ENCODE assay signal across 26 mouse cellular contexts in genomic region chr3:96001560-96001959, GRCm38 (mm10). TPM values are rescaled to one million over a fixed set of nuclear protein-coding genes. Genes with fewer than 3 reads are reported as not detected.
DNase-seq lines count a peak whose midpoint lies in the region; ATAC-seq and TF ChIP-seq lines count a peak whose summit lies in the region.
"Had no signal": no experiment of that assay in that cellular context is flagged by ENCODE, and none has a peak within 500 bp of the region (broad histone marks: within the 10 kb centered on the region; RNA-seq: fewer than 3 reads in every experiment).

No protein-coding gene starts in this region.

- no peaks in the 10 kb centered on the region for H3K36me3 ChIP-seq in heart, embryonic 13.5 days
- peaks cover 28% of the 10 kb centered on the region for H3K36me3 ChIP-seq in megakaryocyte, embryonic 14.5 days (replicated peaks; ENCODE audit: low read length)
- H3K36me3 ChIP-seq in hindbrain, embryonic 16.5 days (ENCODE audit: control insufficient read depth, insufficient read depth, low read length) = no peaks in the 10 kb centered on the region
- H3K36me3 ChIP-seq: hindbrain, embryonic 12.5 days; liver, embryonic 15.5 days; lung, embryonic 15.5 days; midbrain, embryonic 12.5 days had no signal

- H3K27ac ChIP-seq in heart, embryonic 13.5 days (replicated peaks) = peak overlapping the region; percentile 45; the same call in 1 of the 2 replicates
- peak overlapping the region; percentile 75 for H3K27ac ChIP-seq in cortical plate, adult 2 months (ENCODE audit: insufficient read depth, low read length)
- no peak overlapping the region for H3K27ac ChIP-seq in hindbrain, embryonic 16.5 days (ENCODE audit: low read depth, low read length)
- H3K27ac ChIP-seq: embryonic facial prominence, embryonic 10.5 days; forebrain, embryonic 10.5 days; hindbrain, embryonic 12.5 days; limb, embryonic 10.5 days; liver, embryonic 15.5 days; lung, embryonic 15.5 days; midbrain, embryonic 12.5 days; neural tube, embryonic 12.5 days had no signal

- 91% methylated on average over 1 of the region's 1 CpGs for WGBS in heart, embryonic 13.5 days
- WGBS in hindbrain, embryonic 16.5 days = 100% methylated on average over 1 of the region's 1 CpGs

- no peak overlapping the region for H3K9ac ChIP-seq in heart, embryonic 13.5 days
- H3K9ac ChIP-seq in hindbrain, embryonic 16.5 days (ENCODE audit: low read depth, low read length) = no peak overlapping the region
- H3K9ac ChIP-seq: hindbrain, embryonic 12.5 days; liver, embryonic 15.5 days; lung, embryonic 15.5 days; midbrain, embryonic 12.5 days; neural tube, embryonic 12.5 days had no signal

- no peak overlapping the region for H3K4me3 ChIP-seq in heart, embryonic 13.5 days
- H3K4me3 ChIP-seq in megakaryocyte, embryonic 14.5 days (replicated peaks) = peak overlapping the region; percentile 84
- no peak overlapping the region for H3K4me3 ChIP-seq in cortical plate, adult 2 months (ENCODE audit: insufficient read depth, low read length)
- no peak overlapping the region for H3K4me3 ChIP-seq in hindbrain, embryonic 16.5 days (ENCODE audit: low read length)
- H3K4me3 ChIP-seq: embryonic facial prominence, embryonic 10.5 days; forebrain, embryonic 10.5 days; hindbrain, embryonic 12.5 days; limb, embryonic 10.5 days; liver, embryonic 15.5 days; lung, embryonic 15.5 days; midbrain, embryonic 12.5 days; neural tube, embryonic 12.5 days had no signal

- H3K9me3 ChIP-seq in heart, embryonic 13.5 days = no peaks in the 10 kb centered on the region
- no peaks in the 10 kb centered on the region for H3K9me3 ChIP-seq in megakaryocyte, embryonic 14.5 days
- H3K9me3 ChIP-seq in hindbrain, embryonic 16.5 days (ENCODE audit: control insufficient read depth, low read length) = no peaks in the 10 kb centered on the region
- H3K9me3 ChIP-seq: embryonic facial prominence, embryonic 10.5 days; forebrain, embryonic 10.5 days; hindbrain, embryonic 12.5 days; limb, embryonic 10.5 days; liver, embryonic 15.5 days; lung, embryonic 15.5 days; midbrain, embryonic 12.5 days; neural tube, embryonic 12.5 days had no signal

- H3K4me2 ChIP-seq in heart, embryonic 13.5 days = no peak overlapping the region
- H3K4me2 ChIP-seq in hindbrain, embryonic 16.5 days (ENCODE audit: low read length) = no peak overlapping the region
- H3K4me2 ChIP-seq: heart, embryonic 11.5 days; hindbrain, embryonic 12.5 days; liver, embryonic 15.5 days; lung, embryonic 15.5 days; midbrain, embryonic 12.5 days; neural tube, embryonic 12.5 days had no signal

- no peak for TF ChIP-seq POLR2A in cortical plate, adult 2 months (IDR thresholded peaks at IDR 0.05; ENCODE audit: extremely low read depth, insufficient read depth, low read length)

- no peak for TF ChIP-seq CTCF in cortical plate, adult 2 months (IDR thresholded peaks at IDR 0.05; ENCODE audit: extremely low read depth, insufficient read depth, low read length)

- no peaks in the 10 kb centered on the region for H3K27me3 ChIP-seq in heart, embryonic 13.5 days (replicated peaks)
- no peaks in the 10 kb centered on the region for H3K27me3 ChIP-seq in megakaryocyte, embryonic 14.5 days (replicated peaks)
- no peaks in the 10 kb centered on the region for H3K27me3 ChIP-seq in hindbrain, embryonic 16.5 days (replicated peaks; ENCODE audit: control insufficient read depth, insufficient read depth, low read length)
- H3K27me3 ChIP-seq: hindbrain, embryonic 12.5 days; lung, embryonic 15.5 days; midbrain, embryonic 12.5 days; neural tube, embryonic 12.5 days had no signal

- ATAC-seq in heart, embryonic 13.5 days (ENCODE audit: extremely low read depth, insufficient number of reproducible peaks, low FRiP score, low TSS enrichment) = no peak
- no peak for ATAC-seq in megakaryocyte, adult 5-6 weeks (ENCODE audit: poor library complexity, severe bottlenecking)
- ATAC-seq in hindbrain, embryonic 16.5 days = no peak
- ATAC-seq: activated CD4-positive, CD25-positive, alpha-beta regulatory T cell, adult 4 months; forebrain, embryonic 16.5 days had no signal

- peaks cover 49% of the 10 kb centered on the region for H3K4me1 ChIP-seq in heart, embryonic 13.5 days
- peaks cover 75% of the 10 kb centered on the region for H3K4me1 ChIP-seq in megakaryocyte, embryonic 14.5 days
- H3K4me1 ChIP-seq in cortical plate, adult 2 months (ENCODE audit: control insufficient read depth, insufficient read depth, low read length) = peaks cover 15% of the 10 kb centered on the region
- H3K4me1 ChIP-seq in hindbrain, embryonic 16.5 days (ENCODE audit: control insufficient read depth, insufficient read depth, low read depth, low read length) = peaks cover 12% of the 10 kb centered on the region

- DNase-seq in heart, adult 18-20 months = no peak
- no peak for DNase-seq in thymus, postnatal 25 days
- DNase-seq: adrenal gland, adult 8-10 months; gastrocnemius, postnatal 36 days; kidney, adult 11 months; kidney, postnatal 4 days; liver; lung, postnatal 36 days; retina, postnatal 1 day; spleen, adult 18-20 months had no signal

RNA-seq across cellular contexts. Expression of gene Plekho1, which starts 5.8 kb away (rescaled TPM):
- polyA plus RNA-seq in heart, embryonic 13.5 days (2015; fragmentation: Nextera tagmentation; extraction: Ambion mirVana) = 59.2 and 64.8 TPM in 2 replicates
- 10 to 100 TPM; 64.7 to 68.2 TPM for total RNA-seq in heart, adult 18-20 months (2021)
- polyA plus RNA-seq in megakaryocyte, embryonic 14.5 days (2012; ENCODE audit: insufficient read depth, low replicate concordance) = 556 and 663 TPM in 2 replicates
- total RNA-seq in megakaryocyte, adult 5-6 weeks (2015) = 116 and 124 TPM in 2 replicates
- total RNA-seq in megakaryocyte, adult 5-6 weeks (2017) = 104 and 119 TPM in 2 replicates
- polyA plus RNA-seq in cortical plate, adult 2 months (2012; rRNA removed) = 133 and 134 TPM in 2 replicates
- 27.7 and 41.3 TPM in 2 replicates for polyA plus RNA-seq in hindbrain, embryonic 16.5 days (2015; fragmentation: Nextera tagmentation; extraction: Ambion mirVana)

RNA-seq across cellular contexts. Expression of gene Vps45, which starts 56.7 kb away (rescaled TPM):
- 33.6 and 34.9 TPM in 2 replicates for polyA plus RNA-seq in heart, embryonic 13.5 days (2015; fragmentation: Nextera tagmentation; extraction: Ambion mirVana)
- total RNA-seq in heart, adult 18-20 months (2021) = 10 to 100 TPM; 22.5 to 27.1 TPM
- 19.1 and 19.4 TPM in 2 replicates for polyA plus RNA-seq in megakaryocyte, embryonic 14.5 days (2012; ENCODE audit: insufficient read depth, low replicate concordance)
- total RNA-seq in megakaryocyte, adult 5-6 weeks (2015) = 23.8 and 31.2 TPM in 2 replicates
- total RNA-seq in megakaryocyte, adult 5-6 weeks (2017) = 9.5 and 11.6 TPM in 2 replicates
- 29.9 and 32.1 TPM in 2 replicates for polyA plus RNA-seq in cortical plate, adult 2 months (2012; rRNA removed)
- polyA plus RNA-seq in hindbrain, embryonic 16.5 days (2015; fragmentation: Nextera tagmentation; extraction: Ambion mirVana) = 58.7 and 60.8 TPM in 2 replicates
